In the genomic region with DNA sequence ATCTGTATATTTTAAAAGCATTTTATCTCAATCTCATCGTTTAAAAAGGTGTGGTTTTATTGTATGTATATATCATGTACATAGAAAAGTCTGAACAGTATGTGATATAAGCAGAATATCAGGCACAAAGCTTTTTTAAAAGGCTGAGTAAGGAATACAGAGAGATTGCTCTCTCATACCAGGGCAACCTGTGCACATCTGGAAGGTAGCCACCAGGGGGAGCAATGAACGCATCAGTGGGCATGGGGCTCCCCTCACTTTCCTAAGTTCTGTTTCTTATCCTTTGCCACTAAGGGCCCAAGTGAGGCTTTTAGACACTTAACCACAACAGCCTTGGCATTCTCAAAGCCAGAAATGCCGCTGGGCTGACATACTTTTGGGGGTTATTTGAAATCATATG, we compare ENCODE assay signal across 9 mouse cellular contexts.
DNase-seq lines count a peak whose midpoint lies in the region; ATAC-seq and TF ChIP-seq lines count a peak whose summit lies in the region.
"Had no signal": no experiment of that assay in that cellular context is flagged by ENCODE, and none has a peak within 500 bp of the region (broad histone marks: within the 10 kb centered on the region; RNA-seq: fewer than 3 reads in every experiment).

No protein-coding gene starts in this region.

- peaks cover 88% of the 10 kb centered on the region for H3K36me3 ChIP-seq in E14TG2a.4 (ENCODE audit: insufficient read depth, low read length)
- H3K36me3 ChIP-seq in embryonic facial prominence, embryonic 10.5 days (replicated peaks) = peaks cover 94% of the 10 kb centered on the region
- peaks cover 83% of the 10 kb centered on the region for H3K36me3 ChIP-seq in heart, embryonic 13.5 days

- ATAC-seq in heart, embryonic 13.5 days (ENCODE audit: extremely low read depth, insufficient number of reproducible peaks, low FRiP score, low TSS enrichment) = no peak

- H3K27me3 ChIP-seq in E14TG2a.4 (ENCODE audit: insufficient read depth, low read length) = no peaks in the 10 kb centered on the region
- H3K27me3 ChIP-seq in embryonic facial prominence, embryonic 10.5 days (replicated peaks; ENCODE audit: low read depth, poor library complexity, severe bottlenecking) = no peaks in the 10 kb centered on the region
- no peaks in the 10 kb centered on the region for H3K27me3 ChIP-seq in heart, embryonic 13.5 days (replicated peaks)

- WGBS in embryonic facial prominence, embryonic 10.5 days = 32% methylated on average over 3 of the region's 3 CpGs
- WGBS in heart, embryonic 13.5 days = 13% methylated on average over 3 of the region's 3 CpGs
- WGBS in lung, adult 2 months = 19% methylated on average over 3 of the region's 3 CpGs

- peak; percentile 64 to 70 for DNase-seq in adrenal gland, adult 18-20 months (ENCODE audit: low spot score in 2 of 2)
- peak; percentile 80 for DNase-seq in embryonic facial prominence, embryonic 10.5 days (ENCODE audit: low spot score)
- DNase-seq in kidney, postnatal 14 days = peak; percentile 81
- peak; percentile 60 for DNase-seq in lung, adult 2 months
- peak; percentile 55 for DNase-seq in retina, postnatal 7 days (ENCODE audit: low read depth, low spot score)
- DNase-seq in urinary bladder, postnatal 36 days (ENCODE audit: low spot score in 2 of 2) = peak; percentile 46 to 58

- H3K9ac ChIP-seq in heart, embryonic 13.5 days = 0 out of 2 replicates have a peak overlapping the region, but pooled peaks have one; percentile 28

- H3K4me1 ChIP-seq in E14TG2a.4 (replicated peaks; ENCODE audit: low read depth, low read length) = peaks cover 49% of the 10 kb centered on the region
- H3K4me1 ChIP-seq in embryonic facial prominence, embryonic 10.5 days = peaks cover 10% of the 10 kb centered on the region
- H3K4me1 ChIP-seq in heart, embryonic 13.5 days = peaks cover 32% of the 10 kb centered on the region
- H3K4me1 ChIP-seq in lung, adult 2 months (ENCODE audit: control insufficient read depth, insufficient read depth, low read length) = peaks cover 3% of the 10 kb centered on the region

- H3K4me3 ChIP-seq in E14TG2a.4 (replicated peaks; ENCODE audit: low read length) = no peak overlapping the region
- no peak overlapping the region for H3K4me3 ChIP-seq in embryonic facial prominence, embryonic 10.5 days
- no peak overlapping the region for H3K4me3 ChIP-seq in heart, embryonic 13.5 days
- H3K4me3 ChIP-seq in lung, adult 2 months (replicated peaks; ENCODE audit: extremely low read depth, low read depth, low read length) = no peak overlapping the region

- no peaks in the 10 kb centered on the region for H3K9me3 ChIP-seq in E14TG2a.4 (ENCODE audit: low read length)
- H3K9me3 ChIP-seq in embryonic facial prominence, embryonic 10.5 days = no peaks in the 10 kb centered on the region
- H3K9me3 ChIP-seq in heart, embryonic 13.5 days = 0 out of 2 replicates have a peak, but pooled peaks cover 5% of the 10 kb centered on the region

- H3K4me2 ChIP-seq in heart, embryonic 13.5 days = no peak overlapping the region

- H3K27ac ChIP-seq in embryonic facial prominence, embryonic 10.5 days (replicated peaks) = no peak overlapping the region
- H3K27ac ChIP-seq in heart, embryonic 13.5 days (replicated peaks) = peak overlapping the region; percentile 58
- H3K27ac ChIP-seq: macrophage had no signal

- no peak for TF ChIP-seq POLR2A in lung, adult 2 months (IDR thresholded peaks at IDR 0.05; ENCODE audit: borderline replicate concordance, extremely low read depth, low read depth, low read length)

- TF ChIP-seq CTCF in E14TG2a.4 (conservative IDR thresholded peaks at IDR 0.05; ENCODE audit: low read length) = peak; percentile 81
- TF ChIP-seq CTCF in lung, adult 2 months (IDR thresholded peaks at IDR 0.05; ENCODE audit: insufficient read depth, low read length) = peak; percentile 96
